Mouse (Mus musculus) heart, adult 18-20 months (tissue): ENCODE results near the gene Ppef2. TPM values are rescaled to one million over a fixed set of nuclear protein-coding genes. Genes with fewer than 3 reads are reported as not detected.

ENCODE experiments used
- DNase-seq, 2 experiments: peaks; one replicate each; pipeline ENCODE4 v3.0.0; 2021 to 2022; ENCODE audit warnings: mixed read lengths in 1 of 2
- total RNA-seq, 2 experiments: library from RNA; stranded (reverse); gene quantifications; 2 replicates each; pipeline ENCODE4 v1.2.3; 2021

Gene Ppef2
- total RNA-seq, 2 experiments from 2014 or later = not detected

DNA sequence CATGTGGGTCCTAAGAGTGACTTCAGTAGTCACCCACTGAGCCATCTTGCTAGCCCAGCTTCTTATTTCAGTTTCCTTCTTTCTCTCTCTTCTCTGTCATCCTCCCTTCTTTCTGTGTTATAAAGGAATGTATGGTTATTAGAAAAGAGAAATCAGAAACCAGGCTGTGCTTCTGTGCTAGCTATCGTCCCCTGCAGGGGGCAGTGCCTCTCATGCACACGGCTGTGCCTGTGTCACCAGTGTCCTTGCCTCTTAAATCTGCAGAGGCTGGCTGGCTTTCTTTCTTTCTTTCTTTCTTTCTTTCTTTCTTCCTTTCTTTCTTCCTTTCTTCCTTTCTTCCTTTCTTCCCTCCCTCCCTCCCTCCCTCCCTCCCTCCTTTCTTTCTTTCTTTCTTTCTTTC is 60.4 kb downstream of the Ppef2 start:
- DNase-seq = peak in 1 of 2 experiments; percentile 48

DNA sequence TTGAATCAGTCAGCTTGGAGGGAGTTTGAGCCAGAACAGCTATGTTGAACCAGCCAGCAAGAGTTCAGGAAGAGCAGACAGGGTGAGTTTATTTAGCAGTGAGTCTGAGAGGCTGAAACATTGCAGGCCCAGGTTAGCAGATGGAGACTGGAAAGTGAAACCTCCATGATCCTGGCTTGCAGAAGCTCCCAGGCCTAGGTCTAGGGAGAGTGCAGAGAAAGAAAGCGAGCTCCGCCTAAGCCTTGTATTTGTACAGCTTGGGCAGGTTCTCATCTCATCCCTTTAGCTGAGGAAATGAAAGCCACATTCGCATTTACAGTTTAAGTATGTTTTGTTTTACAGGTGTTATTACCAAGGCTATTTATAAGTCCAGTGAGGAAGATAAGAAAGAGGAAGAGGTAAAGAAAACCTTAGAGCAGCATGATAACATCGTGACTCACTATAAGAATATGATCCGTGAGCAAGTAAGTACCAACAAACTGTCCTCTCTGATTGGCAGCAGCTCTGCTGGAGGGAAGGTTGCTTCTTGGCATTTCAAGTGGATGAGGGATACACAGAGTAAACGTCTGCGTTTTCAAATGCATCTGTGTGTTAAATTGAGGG is 67.1 kb downstream of the Ppef2 start:
- DNase-seq = no peak

DNA sequence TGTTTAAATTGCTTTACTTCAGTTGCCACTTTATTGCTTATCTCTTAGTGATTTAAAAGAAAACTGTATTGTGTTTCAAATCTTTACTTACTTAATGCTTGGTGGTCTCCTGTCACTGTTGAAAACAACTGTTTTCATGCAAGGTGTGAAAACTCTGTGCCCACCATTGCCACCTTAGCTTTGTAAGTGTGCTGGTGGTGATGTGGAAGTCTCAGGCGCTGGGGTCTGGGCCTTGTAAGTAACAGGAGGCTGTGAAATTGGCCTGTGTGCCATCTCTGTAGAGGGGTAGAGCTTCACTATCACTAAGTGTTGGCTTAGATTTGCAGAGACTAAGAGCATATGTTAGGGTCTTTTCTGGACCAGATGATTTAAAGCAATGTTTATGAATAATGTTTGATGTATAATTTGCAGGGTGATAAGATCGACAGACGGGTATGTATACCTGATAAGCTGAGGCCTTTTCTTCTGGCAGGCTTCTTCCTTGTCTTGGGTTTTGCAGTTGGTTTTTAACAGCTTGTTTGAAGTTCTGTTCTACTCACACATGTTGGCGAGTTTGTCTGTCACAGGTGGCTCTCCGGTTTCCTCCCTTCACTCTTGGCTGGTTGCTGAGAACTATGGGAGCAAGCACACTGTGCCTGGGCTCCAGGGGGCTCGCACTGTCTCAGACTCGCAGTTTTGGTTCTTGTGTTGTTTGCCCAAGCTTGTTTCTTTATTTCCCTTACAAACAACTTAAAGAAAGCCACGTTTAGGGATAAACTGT is 72.8 kb downstream of the Ppef2 start:
- DNase-seq = no peak

Other genes starting within 250 kb of the Ppef2 start
- gene Cdkl2, start 212.4 kb downstream of the Ppef2 start, total RNA-seq = 1 to 10 TPM; 4.6 to 5.5 TPM
- 10 to 100 TPM; 59.4 to 66.1 TPM for gene G3bp2, start 172.6 kb downstream of the Ppef2 start, total RNA-seq
- 10 to 100 TPM; 43.5 to 43.7 TPM for gene Uso1, start 118.3 kb downstream of the Ppef2 start, total RNA-seq
- not detected for gene U90926, start 40.9 kb downstream of the Ppef2 start, total RNA-seq
- 10 to 100 TPM; 16.0 to 22.9 TPM for gene Naaa, start 21.9 kb upstream of the Ppef2 start, total RNA-seq
- 10 to 100 TPM; 11.4 to 13.8 TPM for gene Sdad1, start 54.2 kb upstream of the Ppef2 start, total RNA-seq
- 10 to 100 TPM in 1 of 2 experiments, 1 to 10 TPM in 1; 2.1 to 10.8 TPM for gene Cxcl9, start 71.8 kb upstream of the Ppef2 start, total RNA-seq
- 100 to 1,000 TPM; 595 to 602 TPM for gene Art3, start 75.5 kb upstream of the Ppef2 start, total RNA-seq
- under 1 TPM in 1 of 2 experiments, not detected in 1; 0.25 TPM for gene Cxcl10, start 92.6 kb upstream of the Ppef2 start, total RNA-seq
- gene Nup54, start 178.9 kb upstream of the Ppef2 start, total RNA-seq = 10 to 100 TPM; 19.1 to 21.9 TPM